Mouse (Mus musculus) forebrain, embryonic 12.5 days (tissue): ENCODE measurements around the gene Olfr772. TPM values are rescaled to one million over a fixed set of nuclear protein-coding genes. Genes with fewer than 3 reads are reported as not detected.
"Not testable (repeated sequence)": the region's sequence is repeated elsewhere in the genome, so short reads cannot be mapped to it uniquely, and the experiment has no call there.

ENCODE experiments used
- ATAC-seq: fragments of 200-750 bp; cut with Nextera tagmentation; 2 replicates; pipeline ENCODE4 v1.8.0; 2017; ENCODE audit warnings: moderate TSS enrichment; ENCODE audit not compliant: low FRiP score
- H3K27ac ChIP-seq: fragments of 300-500 bp; sonication (generic); 2 replicates; pipeline ENCODE4 v1.5.1; 2016; ENCODE audit warnings: mild to moderate bottlenecking
- H3K27me3 ChIP-seq: fragments of 300-500 bp; sonication (generic); 2 replicates; pipeline ENCODE4 v1.6.1; 2016; ENCODE audit warnings: mild to moderate bottlenecking
- H3K36me3 ChIP-seq: fragments of 300-500 bp; sonication (generic); replicated peaks from 2 replicates; pipeline ENCODE4 v1.6.1; 2016; ENCODE audit warnings: mild to moderate bottlenecking
- H3K4me1 ChIP-seq: fragments of 300-500 bp; sonication (generic); 2 replicates; pipeline ENCODE4 v1.6.1; 2016
- H3K4me2 ChIP-seq: fragments of 300-500 bp; sonication (generic); 2 replicates; pipeline ENCODE4 v1.6.1; 2016; ENCODE audit warnings: mild to moderate bottlenecking, moderate library complexity
- H3K4me3 ChIP-seq: fragments of 300-500 bp; sonication (generic); replicated peaks from 2 replicates; pipeline ENCODE4 v1.5.1; 2016; ENCODE audit warnings: mild to moderate bottlenecking
- H3K9ac ChIP-seq: fragments of 300-500 bp; sonication (generic); 2 replicates; pipeline ENCODE4 v1.6.1; 2016; ENCODE audit warnings: mild to moderate bottlenecking
- H3K9me3 ChIP-seq: fragments of 300-500 bp; sonication (generic); 2 replicates; pipeline ENCODE4 v1.6.1; 2016
- WGBS: fragments of 180-500 bp; shearing (Covaris S2); methylation state at CpG from one replicate; pipeline ENCODE4 v1.1.7; 2016; 5-methylcytosine and 5-hydroxymethylcytosine counted together
- polyA plus RNA-seq: library from polyadenylated mRNA; unstranded; fragments of >200 nt; fragmentation: Nextera tagmentation; extraction: Ambion mirVana; gene quantifications from 2 replicates; pipeline ENCODE4 v1.2.1, GENCODE M21; 2016

Gene Olfr772
- polyA plus RNA-seq, result not detected in 2 replicates

DNA sequence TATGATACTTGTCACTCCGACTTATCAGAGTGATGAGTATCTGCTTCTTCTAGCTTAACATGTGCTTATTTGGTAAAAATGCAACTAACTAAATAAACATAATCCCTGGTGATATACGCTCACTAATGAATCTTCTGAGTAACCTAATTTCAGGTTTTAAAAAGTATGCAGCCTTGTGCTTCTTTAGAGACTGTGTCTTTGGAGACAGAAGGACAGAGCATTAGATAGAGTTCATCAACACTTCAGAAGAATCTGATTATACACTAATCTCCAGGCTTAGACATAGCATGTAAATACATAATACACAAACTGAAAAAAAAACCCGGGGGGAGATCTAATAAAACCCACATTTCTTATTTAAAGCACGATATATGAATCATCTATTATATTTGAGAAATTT lies at the start of gene Olfr772:
Olfr772 (minus strand) TSS at position 101 of the 400 bp plus-strand sequence.
- not testable (repeated sequence) for H3K9ac ChIP-seq, H3K9me3 ChIP-seq, H3K4me3 ChIP-seq, H3K4me2 ChIP-seq, H3K27ac ChIP-seq, H3K4me1 ChIP-seq, H3K36me3 ChIP-seq, ATAC-seq, H3K27me3 ChIP-seq
- 80% methylated on average over 4 of the region's 4 CpGs for WGBS

DNA sequence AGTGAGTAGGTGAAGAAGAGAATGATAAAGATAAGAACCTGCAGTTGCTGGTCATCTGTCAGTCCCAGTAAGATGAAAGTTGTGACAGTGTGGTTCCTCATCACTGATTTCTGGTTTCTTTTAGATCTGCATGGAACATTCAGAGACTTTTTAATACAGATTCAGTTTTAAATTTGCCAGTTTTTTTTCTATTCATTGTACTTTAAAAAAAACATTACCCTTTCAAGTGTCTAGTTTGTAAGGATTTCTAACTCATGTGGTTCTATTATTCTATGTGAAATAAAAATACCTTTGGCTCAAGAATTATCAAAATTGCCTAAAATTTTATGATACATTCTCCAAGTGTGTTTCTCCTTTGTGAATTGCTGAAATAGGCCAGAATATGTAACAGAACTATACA lies 9.6 kb upstream of the Olfr772 start, which contains the start of gene Olfr773:
Olfr773 (minus strand) TSS at position 101 of the 400 bp plus-strand sequence.
- H3K27ac ChIP-seq, ATAC-seq, H3K4me3 ChIP-seq, H3K4me1 ChIP-seq, H3K9me3 ChIP-seq, H3K27me3 ChIP-seq, H3K36me3 ChIP-seq, H3K4me2 ChIP-seq, H3K9ac ChIP-seq: not testable (repeated sequence)

DNA sequence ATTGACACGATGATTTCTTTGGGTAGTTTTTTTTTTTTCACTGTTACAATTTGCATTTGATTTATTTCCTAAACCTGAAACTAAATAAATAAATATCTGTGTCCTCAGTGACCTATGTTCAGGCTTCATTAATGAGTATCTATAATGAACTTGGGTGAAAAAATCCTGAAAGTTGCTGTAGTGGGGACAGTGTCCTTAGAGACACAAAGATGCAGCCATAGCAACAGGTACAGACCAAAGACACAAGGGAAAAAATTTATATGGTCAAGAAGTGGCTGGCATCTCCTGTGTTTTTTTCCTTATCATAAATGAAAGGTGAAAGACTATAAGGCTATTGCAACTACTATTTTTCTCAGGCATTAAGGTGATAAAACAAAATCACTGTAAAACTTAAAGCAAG lies 13.1 kb downstream of the Olfr772 start, which contains the start of gene Olfr771:
Olfr771 (minus strand) TSS at position 101 of the 400 bp plus-strand sequence.
- Histone ChIP-seq H3K4me1 (no peaks in the 10 kb centered on the region), H3K36me3 (no peaks in the 10 kb centered on the region)
- 82% methylated on average over 1 of the region's 1 CpGs for WGBS

DNA sequence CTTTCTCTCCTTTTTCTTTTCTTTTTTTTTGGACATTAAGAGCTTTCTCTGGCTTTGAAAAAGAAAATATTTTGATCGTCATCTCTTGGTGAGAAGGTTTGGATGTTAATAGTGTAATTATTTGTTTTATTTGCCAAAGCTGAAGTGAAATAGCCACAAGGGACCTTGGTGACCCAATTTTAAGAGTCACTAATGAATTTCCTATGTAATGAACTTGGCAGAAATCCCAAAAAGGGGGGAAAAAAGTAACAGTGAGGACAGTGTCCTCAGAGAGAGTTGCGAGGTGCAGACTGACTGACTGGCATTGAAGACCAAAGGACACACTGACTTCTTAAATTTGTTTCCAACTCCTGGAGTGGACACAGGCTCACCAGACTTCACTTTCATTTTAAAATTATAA lies 38.8 kb downstream of the Olfr772 start, which contains the start of gene Olfr770:
Olfr770 (minus strand) TSS at position 101 of the 400 bp plus-strand sequence.
- H3K9ac ChIP-seq, result no peak within 1 kb of the TSS
- no peaks in the 10 kb centered on the region for H3K27me3 ChIP-seq
- H3K27ac ChIP-seq, result no peak within 1 kb of the TSS
- ATAC-seq, result no peak
- H3K9me3 ChIP-seq, result no peaks in the 10 kb centered on the region
- H3K4me1 ChIP-seq, result no peaks in the 10 kb centered on the region
- WGBS, result 81% methylated on average over 2 of the region's 2 CpGs
- no peaks in the 10 kb centered on the region for H3K36me3 ChIP-seq
- no peak within 1 kb of the TSS for H3K4me3 ChIP-seq
- no peak within 1 kb of the TSS for H3K4me2 ChIP-seq

More for the DNA sequence above, 13.1 kb downstream of the Olfr772 start, which contains the start of gene Olfr771:
- ATAC-seq, result no peak
- no peak within 1 kb of the TSS for H3K27ac ChIP-seq
- no peak within 1 kb of the TSS for H3K4me3 ChIP-seq
- H3K4me2 ChIP-seq, result no peak within 1 kb of the TSS
- no peaks in the 10 kb centered on the region for H3K27me3 ChIP-seq
- H3K9me3 ChIP-seq, result no peaks in the 10 kb centered on the region
- no peak within 1 kb of the TSS for H3K9ac ChIP-seq

Other genes starting within 250 kb of the Olfr772 start
- 0.46 and 0.73 TPM in 2 replicates for gene Itga7, start 244.1 kb downstream of the Olfr772 start, polyA plus RNA-seq
- gene Mettl7b, start 216.9 kb downstream of the Olfr772 start, polyA plus RNA-seq, result not detected in 2 replicates
- gene Olfr9, start 188.5 kb downstream of the Olfr772 start, polyA plus RNA-seq, result not detected in 2 replicates
- gene Olfr763, start 167.1 kb downstream of the Olfr772 start, polyA plus RNA-seq, result not detected in 2 replicates
- gene Olfr764-ps1, start 138.0 kb downstream of the Olfr772 start, polyA plus RNA-seq, result not detected in 2 replicates
- gene Olfr765, start 127.9 kb downstream of the Olfr772 start, polyA plus RNA-seq, result not detected in 2 replicates
- not detected in 2 replicates for gene Olfr766-ps1, start 108.9 kb downstream of the Olfr772 start, polyA plus RNA-seq
- gene Olfr767, start 95.0 kb downstream of the Olfr772 start, polyA plus RNA-seq, result not detected in 2 replicates
- gene Olfr768, start 78.5 kb downstream of the Olfr772 start, polyA plus RNA-seq, result not detected in 2 replicates
- not detected in 2 replicates for gene Olfr769, start 60.1 kb downstream of the Olfr772 start, polyA plus RNA-seq
- not detected in 2 replicates for gene Olfr770, start 38.9 kb downstream of the Olfr772 start, polyA plus RNA-seq
- not detected in 2 replicates for gene Olfr771, start 13.2 kb downstream of the Olfr772 start, polyA plus RNA-seq
- not detected in 2 replicates for gene Olfr773, start 9.5 kb upstream of the Olfr772 start, polyA plus RNA-seq
- not detected in 2 replicates for gene Olfr774, start 58.3 kb upstream of the Olfr772 start, polyA plus RNA-seq
- gene Olfr775, start 70.5 kb upstream of the Olfr772 start, polyA plus RNA-seq, result not detected in 2 replicates
- not detected in 2 replicates for gene Olfr776, start 81.2 kb upstream of the Olfr772 start, polyA plus RNA-seq
- not detected in 2 replicates for gene Olfr777, start 93.6 kb upstream of the Olfr772 start, polyA plus RNA-seq
- not detected in 2 replicates for gene Olfr780, start 140.2 kb upstream of the Olfr772 start, polyA plus RNA-seq
- gene Olfr781, start 150.9 kb upstream of the Olfr772 start, polyA plus RNA-seq, result not detected in 2 replicates
- gene Olfr782, start 170.9 kb upstream of the Olfr772 start, polyA plus RNA-seq, result not detected in 2 replicates
- gene Olfr784, start 206.2 kb upstream of the Olfr772 start, polyA plus RNA-seq, result 0.12 and 0.17 TPM in 2 replicates
- gene Olfr785, start 227.5 kb upstream of the Olfr772 start, polyA plus RNA-seq, result not detected in 2 replicates
- gene Olfr786, start 249.4 kb upstream of the Olfr772 start, polyA plus RNA-seq, result not detected in 2 replicates